Mouse (Mus musculus): ENCODE measurements around the gene Ppp1r3c. TPM values are rescaled to one million over a fixed set of nuclear protein-coding genes. Genes with fewer than 3 reads are reported as not detected.

Ppp1r3c gene
- polyA plus RNA-seq, 1 experiment from 2014 or later = 7.1 TPM

GRCm38 (mm10) chr19:36775531-36775930 is 39.1 kb upstream of the Ppp1r3c start:
- H3K9me3 ChIP-seq (ENCODE audit: control insufficient read depth, low read length) = no peaks in the 10 kb centered on the region
- H3K27me3 ChIP-seq (ENCODE audit: control insufficient read depth, insufficient read depth, low read length) = no peaks in the 10 kb centered on the region
- H3K4me1 ChIP-seq (replicated peaks; ENCODE audit: control insufficient read depth, insufficient read depth) = no peaks in the 10 kb centered on the region
- H3K36me3 ChIP-seq (ENCODE audit: control insufficient read depth, insufficient read depth, low read length) = no peaks in the 10 kb centered on the region
- no peak overlapping the region for H3K4me2 ChIP-seq (replicated peaks; ENCODE audit: low read depth)
- 93% methylated on average over 8 of the region's 8 CpGs for WGBS
- ATAC-seq (ENCODE audit: low FRiP score, low TSS enrichment) = no peak
- TF ChIP-seq EP300 (optimal IDR thresholded peaks at IDR 0.05) = no peak
- TF ChIP-seq CTCF (IDR thresholded peaks at IDR 0.05; ENCODE audit: low read depth) = no peak
- no peak overlapping the region for H3K27ac ChIP-seq (replicated peaks)
- H3K4me3 ChIP-seq (ENCODE audit: low read depth, low read length) = no peak overlapping the region
- DNase-seq (ENCODE audit: low spot score) = no peak
- H3K9ac ChIP-seq (ENCODE audit: low read length) = no peak overlapping the region

GRCm38 (mm10) chr19:36773716-36774459 is 37.4 kb upstream of the Ppp1r3c start:
- Histone ChIP-seq H3K27ac (replicated peaks) (no peak overlapping the region), H3K36me3 (ENCODE audit: control insufficient read depth, insufficient read depth, low read length) (no peaks in the 10 kb centered on the region), H3K4me1 (replicated peaks; ENCODE audit: control insufficient read depth, insufficient read depth) (no peaks in the 10 kb centered on the region), H3K27me3 (ENCODE audit: control insufficient read depth, insufficient read depth, low read length) (no peaks in the 10 kb centered on the region), H3K9me3 (ENCODE audit: control insufficient read depth, low read length) (no peaks in the 10 kb centered on the region), H3K9ac (ENCODE audit: low read length) (no peak overlapping the region), H3K4me3 (ENCODE audit: low read depth, low read length) (no peak overlapping the region), H3K4me2 (replicated peaks; ENCODE audit: low read depth) (no peak overlapping the region)
- no peak for TF ChIP-seq EP300 (optimal IDR thresholded peaks at IDR 0.05)
- TF ChIP-seq CTCF (IDR thresholded peaks at IDR 0.05; ENCODE audit: low read depth) = no peak
- 86% methylated on average over 8 of the region's 8 CpGs for WGBS
- DNase-seq (ENCODE audit: low spot score) = no peak
- no peak for ATAC-seq (ENCODE audit: low FRiP score, low TSS enrichment)

GRCm38 (mm10) chr19:36768084-36768483 is 31.6 kb upstream of the Ppp1r3c start:
- H3K4me2 ChIP-seq (replicated peaks; ENCODE audit: low read depth) = no peak overlapping the region
- WGBS = 59% methylated on average over 8 of the region's 8 CpGs
- H3K9ac ChIP-seq (ENCODE audit: low read length) = no peak overlapping the region
- no peak overlapping the region for H3K27ac ChIP-seq (replicated peaks)
- no peaks in the 10 kb centered on the region for H3K9me3 ChIP-seq (ENCODE audit: control insufficient read depth, low read length)
- DNase-seq (ENCODE audit: low spot score) (no peak), ATAC-seq (ENCODE audit: low FRiP score, low TSS enrichment) (no peak)
- H3K4me1 ChIP-seq (replicated peaks; ENCODE audit: control insufficient read depth, insufficient read depth) = no peaks in the 10 kb centered on the region
- no peak for TF ChIP-seq CTCF (IDR thresholded peaks at IDR 0.05; ENCODE audit: low read depth)
- TF ChIP-seq EP300 (optimal IDR thresholded peaks at IDR 0.05) = no peak
- H3K27me3 ChIP-seq (ENCODE audit: control insufficient read depth, insufficient read depth, low read length) = no peaks in the 10 kb centered on the region
- H3K36me3 ChIP-seq (ENCODE audit: control insufficient read depth, insufficient read depth, low read length) = no peaks in the 10 kb centered on the region
- no peak overlapping the region for H3K4me3 ChIP-seq (ENCODE audit: low read depth, low read length)

- ATAC-seq (ENCODE audit: low FRiP score, low TSS enrichment) = no peak
- Histone ChIP-seq H3K9me3 (ENCODE audit: control insufficient read depth, low read length) (no peaks in the 10 kb centered on the region), H3K4me1 (replicated peaks; ENCODE audit: control insufficient read depth, insufficient read depth) (no peaks in the 10 kb centered on the region), H3K4me3 (ENCODE audit: low read depth, low read length) (no peak overlapping the region), H3K4me2 (replicated peaks; ENCODE audit: low read depth) (no peak overlapping the region), H3K9ac (ENCODE audit: low read length) (no peak overlapping the region), H3K36me3 (ENCODE audit: control insufficient read depth, insufficient read depth, low read length) (no peaks in the 10 kb centered on the region), H3K27ac (replicated peaks) (no peak overlapping the region), H3K27me3 (ENCODE audit: control insufficient read depth, insufficient read depth, low read length) (no peaks in the 10 kb centered on the region)
- 59% methylated on average over 5 of the region's 5 CpGs for WGBS
- no peak for TF ChIP-seq EP300 (optimal IDR thresholded peaks at IDR 0.05)
- TF ChIP-seq CTCF (IDR thresholded peaks at IDR 0.05; ENCODE audit: low read depth) = no peak
- no peak for DNase-seq (ENCODE audit: low spot score)
Measured at GRCm38 (mm10) chr19:36764451-36764850, 28.0 kb upstream of the Ppp1r3c start.

- ATAC-seq (ENCODE audit: low FRiP score, low TSS enrichment) (no peak), DNase-seq (ENCODE audit: low spot score) (no peak)
- no peaks in the 10 kb centered on the region for H3K4me1 ChIP-seq (replicated peaks; ENCODE audit: control insufficient read depth, insufficient read depth)
- no peak overlapping the region for H3K4me3 ChIP-seq (ENCODE audit: low read depth, low read length)
- no peaks in the 10 kb centered on the region for H3K27me3 ChIP-seq (ENCODE audit: control insufficient read depth, insufficient read depth, low read length)
- no peaks in the 10 kb centered on the region for H3K36me3 ChIP-seq (ENCODE audit: control insufficient read depth, insufficient read depth, low read length)
- TF ChIP-seq CTCF (IDR thresholded peaks at IDR 0.05; ENCODE audit: low read depth) (no peak), EP300 (optimal IDR thresholded peaks at IDR 0.05) (no peak)
- H3K9me3 ChIP-seq (ENCODE audit: control insufficient read depth, low read length) = no peaks in the 10 kb centered on the region
- H3K9ac ChIP-seq (ENCODE audit: low read length) = no peak overlapping the region
- H3K27ac ChIP-seq (replicated peaks) = no peak overlapping the region
- no peak overlapping the region for H3K4me2 ChIP-seq (replicated peaks; ENCODE audit: low read depth)
Measured at GRCm38 (mm10) chr19:36748996-36749395, 12.5 kb upstream of the Ppp1r3c start.

GRCm38 (mm10) chr19:36742331-36742730 is 5.9 kb upstream of the Ppp1r3c start:
- Histone ChIP-seq H3K36me3 (ENCODE audit: control insufficient read depth, insufficient read depth, low read length) (no peaks in the 10 kb centered on the region), H3K4me1 (replicated peaks; ENCODE audit: control insufficient read depth, insufficient read depth) (no peaks in the 10 kb centered on the region), H3K27ac (replicated peaks) (no peak overlapping the region), H3K4me3 (ENCODE audit: low read depth, low read length) (no peak overlapping the region), H3K9me3 (ENCODE audit: control insufficient read depth, low read length) (no peaks in the 10 kb centered on the region), H3K4me2 (replicated peaks; ENCODE audit: low read depth) (no peak overlapping the region), H3K9ac (ENCODE audit: low read length) (no peak overlapping the region), H3K27me3 (ENCODE audit: control insufficient read depth, insufficient read depth, low read length) (no peaks in the 10 kb centered on the region)
- TF ChIP-seq EP300 (optimal IDR thresholded peaks at IDR 0.05) = no peak
- no peak for TF ChIP-seq CTCF (IDR thresholded peaks at IDR 0.05; ENCODE audit: low read depth)
- ATAC-seq (ENCODE audit: low FRiP score, low TSS enrichment) (no peak), DNase-seq (ENCODE audit: low spot score) (no peak)
